8 mouse cellular contexts compared by ENCODE assay signal in the genomic region with DNA sequence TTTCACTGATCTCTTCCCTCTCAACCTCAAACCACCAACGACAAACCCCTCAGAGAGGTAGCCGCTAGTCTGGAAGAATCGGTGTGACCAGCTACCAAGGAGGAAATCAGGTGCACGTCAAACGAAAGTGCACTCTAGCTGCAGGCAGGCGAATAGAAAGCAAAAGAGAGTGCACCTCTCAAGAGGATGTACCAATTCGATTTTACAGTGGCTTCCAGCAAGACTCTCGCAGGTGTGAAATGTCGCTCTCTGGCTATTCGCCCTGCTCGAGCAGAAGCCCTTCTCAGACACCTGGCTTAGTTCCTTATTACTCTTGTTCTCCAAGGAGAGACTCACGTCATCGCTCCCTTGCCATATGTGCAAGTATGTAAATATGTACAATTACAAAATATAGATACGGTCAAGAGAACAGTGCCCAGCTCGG. TPM values are rescaled to one million over a fixed set of nuclear protein-coding genes. Genes with fewer than 3 reads are reported as not detected.
DNase-seq lines count a peak whose midpoint lies in the region; ATAC-seq and TF ChIP-seq lines count a peak whose summit lies in the region.

A gene (minus strand): TSS at position 336 of the 424 bp plus-strand sequence.

- DNase-seq in liver, adult 2 months (ENCODE audit: extremely low read depth, low read depth, low spot score): peak; percentile 8
- no peak for DNase-seq in liver
- DNase-seq in cerebellum, adult 9-11 months: peak; percentile 78
- DNase-seq in layer of hippocampus, postnatal 25 days (ENCODE audit: extremely low spot score in 1 of 2, low spot score in 1 of 2): peak; percentile 14 to 20
- DNase-seq in lung, postnatal 25 days (ENCODE audit: low spot score): peak; percentile 43
- peak; percentile 53 for DNase-seq in right cerebral cortex, postnatal 25 days
- no peak for DNase-seq in ovary, postnatal 10 days (ENCODE audit: low spot score)

- WGBS in liver, adult 2 months: 6% methylated on average over 15 of the region's 15 CpGs

- H3K27me3 ChIP-seq in liver, adult 2 months (ENCODE audit: control insufficient read depth, insufficient read depth, low read length): peaks cover 9% of the 10 kb centered on the region

- H3K4me3 ChIP-seq in liver, adult 2 months (ENCODE audit: insufficient read depth, low read depth, low read length): peak within 1 kb of the TSS; percentile 62

- TF ChIP-seq CTCF in liver, adult 2 months (IDR thresholded peaks at IDR 0.05; ENCODE audit: low read depth, low read length): no peak

- H3K27ac ChIP-seq in liver, adult 2 months (replicated peaks; ENCODE audit: insufficient read depth, low read depth, low read length): no peak within 1 kb of the TSS

- no peaks in the 10 kb centered on the region for H3K36me3 ChIP-seq in liver, adult 2 months (ENCODE audit: control insufficient read depth, insufficient read depth, low read length)

- peak; percentile 75 for ATAC-seq in granulocyte monocyte progenitor cell, adult 5-6 weeks (replicated peaks; ENCODE audit: poor library complexity, severe bottlenecking)

- H3K4me1 ChIP-seq in liver, adult 2 months (ENCODE audit: control insufficient read depth, insufficient read depth, low read length): peaks cover 6% of the 10 kb centered on the region; the same call in 1 of the 2 replicates

- peak within 1 kb of the TSS; percentile 34 for H3K9ac ChIP-seq in liver, adult 2 months (ENCODE audit: low read depth, low read length)

- no peak for TF ChIP-seq POLR2A in liver, adult 2 months (IDR thresholded peaks at IDR 0.05; ENCODE audit: extremely low read depth, insufficient read depth, low read length)

- H3K79me2 ChIP-seq in liver, adult 2 months (ENCODE audit: control insufficient read depth, insufficient read depth, low read length): no peaks in the 10 kb centered on the region

RNA-seq across cellular contexts. Expression of the gene that starts here (rescaled TPM):
- under 0.01 and 0.20 TPM in 2 replicates for total RNA-seq in liver, adult 2 months (2014; rRNA removed)
- polyA plus RNA-seq in liver, adult 2 months (2012; rRNA removed): 0.14 and 0.23 TPM in 2 replicates
- not detected in 2 replicates for total RNA-seq in granulocyte monocyte progenitor cell, adult 5-6 weeks (2014; fragmentation: Nextera tagmentation)
- 0.26 TPM in 1 of 2 replicates, not detected in the other for total RNA-seq in granulocyte monocyte progenitor cell, adult 5-6 weeks (2017)
- 10 to 100 TPM; 39.6 to 49.7 TPM for total RNA-seq in layer of hippocampus, postnatal 25 days (2021)

Comparison
In these comparisons a context has a peak if more than half of its experiments do, and no peak if none do; other contexts are left out.
1. RNA of the gene that starts here (total RNA-seq): 39.6 to 49.7 TPM in layer of hippocampus, postnatal 25 days; 0.26 TPM in granulocyte monocyte progenitor cell, adult 5-6 weeks and under 0.01 to 0.20 TPM in liver, adult 2 months; every median in the first group is over 10 times any median in the second.
2. Peak in DNase-seq, H3K4me3 ChIP-seq and H3K9ac ChIP-seq in liver, adult 2 months; RNA of the gene not detected or under 1 TPM.
3. Peak in ATAC-seq in granulocyte monocyte progenitor cell, adult 5-6 weeks; RNA of the gene not detected or under 1 TPM.
4. DNase-seq: peak in cerebellum, adult 9-11 months (single experiment), layer of hippocampus, postnatal 25 days (2 of 2), lung, postnatal 25 days (single experiment) and right cerebral cortex, postnatal 25 days (single experiment); none in liver (single experiment) and ovary, postnatal 10 days (single experiment).